Mouse (Mus musculus): ENCODE results near the gene Mad1l1.
A peak's percentile ranks its signal among the peaks of the same experiment; 100 is the strongest.

Mad1l1 gene

DNA sequence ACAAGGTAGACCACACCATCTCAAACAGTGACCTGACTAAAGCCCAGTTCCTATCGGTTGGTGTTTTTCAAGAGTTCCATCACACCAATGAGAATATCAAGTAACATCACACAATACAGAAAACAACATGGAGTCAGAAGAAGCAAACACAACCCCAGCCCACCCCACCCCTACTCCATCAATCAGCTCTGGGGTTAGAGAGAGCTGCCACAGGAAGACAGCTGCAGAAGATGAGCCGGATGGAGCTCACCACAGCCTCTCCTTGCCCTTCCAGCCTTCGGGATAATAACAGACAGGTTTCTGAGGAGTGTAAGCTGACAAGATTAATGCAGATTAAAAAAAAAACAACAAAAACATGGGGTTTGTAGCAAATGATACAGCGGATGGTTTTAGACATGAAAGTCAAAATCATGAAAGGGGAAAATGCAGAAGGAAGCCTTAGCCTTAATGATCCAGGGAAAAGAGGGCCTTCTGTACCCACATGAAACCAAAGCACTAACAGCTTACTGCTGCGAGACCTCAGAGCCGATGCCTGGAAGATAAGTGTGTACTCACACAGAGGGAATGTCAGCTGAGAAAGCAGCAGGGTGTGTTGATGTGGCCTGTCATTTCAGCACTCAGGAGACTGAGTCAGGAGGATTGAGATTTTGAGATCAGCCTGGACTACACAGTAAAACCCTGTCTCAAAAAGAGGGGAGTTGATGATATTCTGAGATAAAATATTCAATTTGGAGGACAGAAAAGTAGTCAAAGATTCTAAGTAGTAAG lies 110.8 kb downstream of the Mad1l1 start:
- DNase-seq = no peak

DNA sequence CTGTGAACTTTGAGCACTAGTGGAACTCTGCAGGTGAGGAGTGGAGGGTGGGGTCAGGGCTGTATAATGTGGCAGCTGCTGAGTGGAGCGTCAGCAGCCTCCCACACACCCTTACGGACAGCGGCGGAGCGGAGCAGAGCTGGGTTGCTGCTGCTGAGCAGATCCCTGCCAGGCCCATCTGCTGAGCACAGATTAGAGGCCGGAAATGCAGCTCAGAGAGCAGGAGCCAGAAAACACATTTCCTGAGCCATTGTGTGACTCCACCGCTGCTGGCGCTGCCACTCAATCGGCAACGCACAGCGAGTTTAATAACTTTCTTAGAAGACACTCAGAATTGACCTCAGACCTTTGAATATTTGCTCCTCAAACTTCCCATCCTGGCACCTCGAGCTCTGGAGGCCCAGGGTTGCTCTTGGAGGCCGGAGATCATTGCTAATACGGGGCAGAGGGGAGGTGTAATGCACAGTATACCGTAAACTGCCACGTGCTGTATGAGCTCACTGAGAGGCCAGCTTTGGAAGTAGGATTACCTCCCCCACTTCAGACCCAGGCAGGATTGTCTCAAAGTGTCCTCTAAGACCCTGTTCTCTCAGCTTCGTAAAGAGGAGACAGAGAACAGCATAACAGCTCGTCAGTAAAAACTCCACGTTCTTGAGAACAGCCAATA lies 112.5 kb downstream of the Mad1l1 start:
- peak; percentile 16 for DNase-seq

DNA sequence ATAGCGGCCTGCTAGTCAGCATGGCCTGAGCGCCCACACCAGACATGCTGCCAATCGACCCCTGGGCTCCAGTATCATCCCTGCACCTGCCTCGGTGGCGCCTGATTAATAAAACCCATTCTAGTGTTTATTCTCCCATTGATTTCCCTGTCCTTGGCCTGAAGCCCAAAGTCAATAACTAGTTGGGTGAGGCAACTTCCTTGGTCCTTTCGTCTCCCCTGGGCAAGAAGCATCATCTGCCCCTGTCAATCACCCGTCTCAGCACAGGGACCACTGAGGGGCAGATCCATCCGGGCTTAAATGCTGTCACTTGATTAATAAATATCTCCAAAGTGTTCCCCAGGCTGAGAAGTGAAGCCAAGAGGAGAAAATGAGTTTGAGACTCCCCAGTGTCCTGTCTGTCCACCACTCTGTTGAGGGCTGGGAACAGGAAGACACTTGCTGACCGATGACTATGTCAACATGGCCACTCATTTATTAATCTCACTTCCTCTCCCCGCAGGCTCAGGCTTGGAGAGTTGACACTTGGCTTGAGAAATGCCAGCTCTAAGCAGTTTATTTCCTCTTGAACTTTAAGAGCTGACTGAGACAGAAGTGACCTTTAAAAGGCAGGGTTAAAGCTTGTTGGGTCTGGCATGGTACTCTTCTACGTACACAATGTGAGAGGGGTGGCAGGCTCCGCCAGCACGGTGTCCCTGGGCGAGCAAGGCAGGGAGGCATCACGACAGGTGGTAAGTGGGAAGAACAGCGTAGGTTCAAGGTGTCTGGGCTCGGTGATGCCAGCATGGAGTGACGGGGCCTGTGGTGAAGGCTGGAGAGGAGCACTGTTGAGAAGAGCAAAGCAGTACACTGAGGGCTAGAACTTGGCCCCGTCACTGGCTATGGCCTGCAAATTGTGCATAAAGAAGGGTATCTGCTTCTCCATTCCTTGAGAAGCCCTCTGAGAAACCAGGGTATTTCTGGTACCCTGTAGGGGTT lies 114.3 kb downstream of the Mad1l1 start:
- DNase-seq = no peak

DNA sequence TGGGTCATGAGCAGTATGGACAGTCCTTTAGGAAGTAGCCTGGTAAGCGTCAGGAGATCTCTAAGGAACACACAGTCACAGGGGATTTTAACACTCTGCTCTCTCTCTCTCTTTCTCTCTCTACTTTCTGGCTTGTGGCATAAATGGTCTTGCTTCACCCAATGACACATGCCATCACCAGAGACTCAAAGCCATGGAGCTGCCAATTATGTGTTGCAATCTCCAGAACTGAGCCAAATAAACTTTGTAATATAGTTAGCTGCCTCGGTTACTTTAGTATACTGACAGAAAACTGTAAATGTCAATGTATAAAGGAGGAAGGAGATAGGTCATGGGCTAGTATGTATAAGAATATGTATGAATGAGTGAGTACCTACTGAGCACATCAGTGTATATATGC lies 115.4 kb downstream of the Mad1l1 start:
- no peak for DNase-seq

DNA sequence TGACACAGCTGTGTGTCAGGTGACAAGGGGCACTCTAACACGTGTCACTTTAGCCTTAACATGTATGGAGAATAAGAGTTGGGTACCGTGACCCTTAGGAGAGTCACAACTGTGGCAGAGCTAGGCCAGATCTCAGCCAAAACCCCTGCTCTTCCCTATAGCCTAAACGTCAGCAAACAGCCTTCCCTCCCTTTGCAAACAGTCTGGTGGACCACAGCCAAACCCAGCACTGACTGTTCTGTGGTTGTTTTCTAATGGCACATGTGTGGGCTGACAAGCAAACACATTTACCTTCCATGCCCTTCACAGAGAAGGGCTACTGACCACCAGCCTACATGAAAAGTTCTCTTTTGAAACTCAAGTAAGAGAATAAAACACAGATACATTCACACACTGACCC lies 116.9 kb downstream of the Mad1l1 start:
- no peak for DNase-seq

DNA sequence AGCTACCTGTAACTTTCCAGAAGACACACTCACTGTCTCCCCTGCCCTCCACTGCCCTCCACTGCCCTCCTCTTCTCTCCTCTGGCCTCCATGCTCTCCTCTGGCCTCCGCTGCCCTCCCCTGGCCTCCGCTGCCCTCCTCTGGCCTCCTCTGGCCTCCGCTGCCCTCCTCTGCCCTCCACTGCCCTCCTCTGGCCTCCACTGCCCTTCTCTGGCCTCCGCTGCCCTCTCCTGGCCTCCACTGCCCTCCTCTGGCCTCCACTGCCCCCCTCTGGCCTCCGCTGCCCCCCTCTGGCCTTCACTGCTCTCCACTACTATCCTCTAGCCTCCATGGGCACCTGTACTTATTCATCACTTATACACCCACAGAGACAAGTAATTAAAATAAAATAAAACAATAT lies 117.3 kb downstream of the Mad1l1 start:
- no peak for DNase-seq

DNA sequence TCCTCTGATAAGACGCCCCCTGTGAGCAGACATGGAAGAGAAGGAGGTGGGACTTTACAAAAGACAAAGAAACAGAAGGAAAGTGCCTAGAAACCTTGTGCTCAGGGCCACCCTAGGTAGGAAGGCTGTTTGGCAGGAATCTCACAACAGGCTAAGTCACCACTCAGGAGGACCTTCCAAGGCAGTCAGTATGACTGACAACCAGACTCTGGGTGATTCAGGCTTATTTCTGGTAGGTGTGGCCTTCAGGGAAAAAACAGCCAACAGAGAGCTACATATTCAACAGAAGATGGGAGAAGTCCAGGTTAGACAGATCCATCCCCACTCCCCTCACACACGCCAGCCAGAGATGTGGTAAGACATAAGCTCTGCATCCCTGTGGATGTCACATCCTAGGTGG lies 118.9 kb downstream of the Mad1l1 start:
- no peak for DNase-seq

DNA sequence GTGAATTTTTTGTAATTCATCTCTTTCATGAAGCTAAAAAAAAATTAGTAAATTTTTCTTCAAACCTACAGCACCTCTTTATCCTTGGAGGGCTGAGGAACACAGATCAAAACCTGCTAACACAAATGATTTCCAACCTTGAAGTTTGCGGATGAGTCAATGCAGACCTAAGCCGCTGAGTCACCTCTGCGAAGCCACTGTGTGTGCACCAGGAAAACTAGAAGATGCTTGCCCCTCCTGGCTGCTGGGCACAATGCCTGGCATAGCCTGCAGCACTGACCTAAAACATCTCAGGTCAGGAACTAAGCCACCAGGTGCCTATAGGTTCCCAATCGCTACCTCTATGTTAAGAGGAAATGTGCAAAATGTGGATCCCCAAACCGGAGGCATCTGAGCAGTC lies 119.8 kb downstream of the Mad1l1 start:
- DNase-seq = no peak

DNA sequence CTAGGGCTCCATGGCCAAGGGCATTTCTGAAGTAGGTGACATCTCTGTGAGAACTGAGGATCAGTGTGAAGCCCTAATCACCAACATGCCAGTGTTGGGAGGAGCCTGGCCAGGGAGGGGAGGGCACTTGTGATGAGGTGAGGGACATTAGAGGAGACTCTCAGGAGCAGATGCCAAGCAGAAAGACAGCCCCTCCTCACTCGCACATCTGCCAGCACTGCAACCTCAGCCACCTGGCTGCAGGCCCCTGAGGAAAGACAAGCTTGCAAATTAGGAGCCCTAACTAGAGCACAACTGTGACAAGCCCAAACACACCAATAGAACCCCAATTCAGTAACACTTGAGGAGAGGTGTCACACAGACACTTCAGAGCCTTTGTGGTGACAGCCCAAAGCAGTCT lies 120.2 kb downstream of the Mad1l1 start:
- no peak for DNase-seq

DNA sequence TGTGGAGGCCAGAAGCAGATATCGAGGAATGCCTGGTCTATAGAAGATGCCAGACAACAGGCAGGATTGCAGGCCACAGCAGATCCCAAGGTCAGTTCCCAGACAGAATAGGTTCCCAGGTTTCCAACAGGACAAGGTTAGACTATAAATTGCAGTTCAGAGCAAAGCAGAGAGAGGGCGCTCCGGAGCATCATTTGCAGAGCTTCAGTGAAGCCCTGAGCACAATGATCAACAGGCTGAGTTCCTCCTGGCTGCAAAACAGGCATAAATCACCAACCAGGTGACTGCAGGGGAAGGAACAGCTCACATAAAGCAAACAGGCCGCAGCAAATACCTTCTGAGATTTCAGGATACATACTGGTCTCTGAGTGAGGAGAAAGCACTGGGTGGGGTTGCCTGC lies 123.6 kb downstream of the Mad1l1 start:
- peak; percentile 66 for DNase-seq

DNA sequence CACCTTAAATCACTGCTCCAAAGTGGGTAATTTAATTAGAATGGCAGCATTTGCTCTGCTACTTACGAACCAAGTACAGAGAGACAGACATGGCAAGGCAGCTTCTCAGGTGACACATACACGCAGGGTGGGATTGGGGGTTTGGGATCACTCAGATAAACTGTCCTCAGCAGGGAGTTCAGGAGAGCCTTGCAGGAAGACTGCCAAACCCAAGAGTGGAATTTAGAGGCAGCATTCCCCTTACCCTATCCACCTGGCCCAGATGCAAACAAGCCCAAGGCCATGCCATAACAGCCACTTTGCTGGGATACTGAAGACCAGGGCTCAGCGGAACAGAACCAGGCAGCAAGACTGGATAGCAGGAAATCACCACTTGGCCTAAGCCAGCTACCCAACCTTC lies 124.9 kb downstream of the Mad1l1 start:
- DNase-seq = no peak

DNA sequence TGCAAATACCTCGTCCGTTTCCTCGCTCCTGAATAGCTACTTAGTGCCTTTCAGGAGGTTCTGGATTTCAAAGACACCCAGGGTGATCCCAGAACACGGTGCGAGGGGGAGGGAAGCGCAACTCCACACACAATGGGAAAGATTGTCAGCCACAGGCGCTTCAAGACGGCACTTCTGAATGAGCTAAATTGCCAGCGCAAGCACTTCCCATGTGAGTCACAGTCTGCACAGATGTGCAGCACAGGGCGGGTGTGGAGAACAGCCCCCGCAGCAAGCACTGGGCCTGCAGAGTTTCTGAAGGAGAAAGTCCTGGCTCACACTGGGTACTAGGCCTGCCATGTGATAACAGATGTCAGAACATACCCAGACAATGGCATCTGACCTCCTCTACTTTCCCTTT lies 127.2 kb downstream of the Mad1l1 start:
- DNase-seq = peak; percentile 74

DNA sequence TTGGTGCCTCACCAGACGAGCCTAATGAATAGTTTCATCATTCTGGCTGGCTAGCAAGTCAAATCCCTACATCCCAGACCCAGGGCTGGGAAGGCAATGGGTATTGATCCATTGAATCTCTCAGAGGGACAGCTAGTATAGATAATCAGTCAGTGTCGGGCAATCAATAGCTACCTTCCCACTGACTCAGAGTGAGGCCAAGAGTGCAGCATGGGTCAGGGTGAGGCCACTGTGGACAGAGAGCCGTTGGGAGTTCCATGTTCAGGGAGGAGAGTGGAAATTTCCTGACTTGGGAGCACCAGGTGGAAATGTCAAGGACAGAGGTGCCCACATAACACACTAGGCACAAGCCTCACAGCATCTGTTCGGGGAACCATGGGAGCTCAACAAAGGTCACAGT lies 129.8 kb downstream of the Mad1l1 start:
- DNase-seq = no peak

DNA sequence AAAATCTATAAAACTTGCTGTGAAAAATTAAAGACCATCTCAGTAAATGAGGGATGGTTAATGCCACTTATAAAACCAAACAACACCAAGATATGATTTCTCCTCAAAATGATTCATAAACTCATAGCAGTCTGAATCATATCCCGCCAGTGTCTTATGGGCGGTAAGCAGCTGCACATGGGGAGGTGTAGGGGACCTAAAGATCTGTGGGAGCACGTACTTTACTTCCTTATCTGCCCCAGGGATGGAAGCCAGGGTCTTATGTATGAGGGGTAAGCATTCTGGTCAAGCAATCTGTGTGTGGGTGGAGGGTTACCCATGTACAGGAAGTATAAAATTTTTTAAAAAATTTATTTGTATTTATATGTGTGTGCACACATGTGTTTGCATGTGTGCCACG lies 135.0 kb downstream of the Mad1l1 start:
- DNase-seq = no peak

DNA sequence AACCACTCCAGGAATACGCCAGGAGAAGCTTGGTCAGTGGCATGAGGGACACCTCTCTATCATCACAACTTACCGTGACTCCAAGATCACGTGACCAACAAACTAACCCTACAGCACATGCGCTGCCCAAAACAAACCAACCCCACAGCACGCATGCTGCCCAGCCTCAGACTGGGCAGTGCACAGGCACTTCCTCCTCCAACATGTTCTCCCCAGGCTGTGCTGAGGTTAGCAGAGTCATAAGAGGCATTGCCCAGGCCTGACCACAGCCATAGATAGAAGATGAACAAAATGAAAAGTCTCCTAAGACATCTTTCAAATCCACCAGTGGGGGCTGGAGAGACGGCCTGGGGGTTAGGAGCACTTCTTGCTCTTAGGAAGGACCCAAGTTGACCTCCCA lies 135.6 kb downstream of the Mad1l1 start:
- no peak for DNase-seq

DNA sequence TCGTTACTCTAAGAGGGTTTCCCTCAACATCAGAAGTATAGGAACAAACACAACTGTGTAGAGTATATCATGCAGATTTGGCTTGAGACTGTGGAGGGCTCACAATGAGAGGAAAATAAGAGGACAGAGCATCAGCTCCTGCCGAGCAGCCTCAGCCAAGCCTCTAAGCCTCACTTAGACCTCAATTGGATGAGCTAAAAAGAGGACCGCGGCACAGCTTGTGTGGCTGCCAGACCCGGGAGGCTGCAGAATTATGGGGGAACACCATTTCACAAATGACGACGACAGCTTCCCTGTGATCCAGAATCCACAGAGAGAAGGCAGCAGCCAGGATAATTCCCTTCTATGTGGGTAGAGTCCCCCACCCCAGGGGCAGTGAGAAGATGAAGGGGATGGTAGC lies 138.0 kb downstream of the Mad1l1 start:
- DNase-seq = peak; percentile 22

DNA sequence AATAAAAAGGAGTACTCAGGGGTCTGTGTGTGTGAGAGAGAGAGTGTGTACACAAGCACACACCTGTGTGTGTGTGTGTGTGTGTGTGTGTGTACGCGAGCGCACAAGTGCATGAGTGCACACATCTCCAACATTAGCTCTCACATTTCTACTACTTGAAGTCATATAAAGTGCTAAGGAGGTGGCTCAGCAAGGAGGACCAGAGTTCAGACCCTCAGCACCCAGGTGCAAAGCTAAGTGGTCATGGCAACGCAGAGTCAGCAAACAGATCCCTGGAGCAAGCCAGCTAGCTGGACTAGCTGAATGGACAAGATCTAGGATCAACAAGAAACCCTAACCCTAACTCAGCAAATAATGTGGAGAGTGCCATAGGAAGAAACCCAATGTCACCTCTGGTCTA lies 139.0 kb downstream of the Mad1l1 start:
- no peak for DNase-seq

DNA sequence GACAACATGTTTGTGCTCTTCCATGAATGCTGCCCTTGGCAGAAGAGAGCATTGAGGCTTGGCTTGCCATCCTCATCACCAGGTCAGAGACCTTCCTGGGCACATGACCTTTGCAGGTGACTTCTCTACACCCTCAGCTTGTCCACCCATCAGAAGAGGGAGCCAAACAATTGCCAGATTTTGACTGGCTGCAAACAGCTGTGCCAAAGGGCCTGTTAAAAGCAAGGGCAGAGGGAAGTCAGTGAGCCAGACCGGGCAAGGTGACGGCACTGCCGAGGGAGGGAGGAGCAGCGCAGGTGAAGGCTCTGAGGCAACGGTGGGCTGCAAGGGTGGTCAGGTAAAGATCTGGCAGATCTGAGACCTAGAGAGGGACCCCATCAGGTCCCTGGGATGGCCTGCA lies 141.3 kb downstream of the Mad1l1 start:
- DNase-seq = no peak

DNA sequence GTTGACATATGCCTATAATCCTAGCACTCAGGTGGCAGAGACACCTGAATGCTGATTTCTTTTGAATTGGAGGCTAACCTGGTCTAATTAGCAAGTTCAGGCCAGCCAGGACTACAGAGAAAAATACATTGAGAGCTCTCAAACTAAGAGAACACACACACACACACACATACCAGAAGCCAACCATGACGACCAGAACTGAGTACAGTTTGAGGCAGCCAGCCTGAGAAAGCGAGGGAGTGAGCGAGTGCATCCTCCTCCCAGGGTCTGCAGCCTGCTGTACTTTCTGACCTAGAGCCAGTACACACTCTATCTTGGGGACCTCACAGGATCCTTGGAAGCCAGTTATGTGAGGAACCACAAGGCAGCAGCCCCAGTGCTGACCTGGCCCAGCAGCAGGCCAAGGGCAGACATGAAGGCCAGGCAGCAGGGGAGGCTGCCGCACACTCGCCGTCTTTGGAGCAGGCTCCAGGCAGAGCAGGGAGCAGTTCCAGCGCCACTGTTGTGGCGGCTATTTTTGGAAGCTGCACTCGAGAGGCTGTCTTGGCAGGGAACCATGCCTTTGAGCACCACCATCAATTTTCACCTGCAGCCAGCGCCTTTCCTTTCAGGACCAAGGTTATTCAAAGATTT lies 143.2 kb downstream of the Mad1l1 start:
- no peak for DNase-seq

DNA sequence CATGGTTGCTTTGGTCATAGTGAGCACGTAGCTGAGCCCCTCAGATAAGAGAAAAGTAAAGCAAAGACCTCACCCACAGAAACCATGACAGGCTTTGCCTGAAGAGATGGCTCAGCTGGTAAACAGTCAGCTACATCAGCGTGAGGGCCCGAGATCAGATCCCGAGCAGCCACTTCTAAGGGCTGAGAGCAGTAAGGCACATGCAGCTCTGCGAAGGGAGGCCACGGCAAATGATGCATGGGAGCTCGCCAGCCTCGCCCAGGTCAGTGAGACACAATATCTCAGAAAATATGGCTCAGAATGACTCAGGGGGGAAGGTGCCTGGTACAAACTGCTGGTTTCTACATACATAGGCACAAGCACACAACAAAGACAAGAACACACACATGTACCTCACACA lies 143.8 kb downstream of the Mad1l1 start:
- no peak for DNase-seq

DNA sequence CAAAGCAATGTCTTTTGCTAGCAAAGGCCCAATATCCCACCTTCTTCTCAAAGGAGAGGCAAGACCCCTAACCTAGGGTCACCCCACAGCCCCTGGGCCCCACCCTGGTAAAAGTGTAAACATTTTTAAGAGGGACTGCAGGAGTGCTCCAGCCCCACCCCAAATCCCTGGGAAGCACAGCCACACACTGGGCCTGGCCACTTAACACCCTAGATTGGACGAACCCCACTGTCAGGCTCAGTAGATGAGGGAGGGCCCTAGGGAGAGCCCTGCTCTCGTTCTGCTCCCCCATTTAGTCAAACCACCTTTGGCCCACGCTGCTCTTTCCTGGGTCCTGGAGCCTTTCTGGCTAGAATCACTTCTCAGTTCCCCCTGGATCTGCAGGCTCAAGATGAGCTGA lies 145.0 kb downstream of the Mad1l1 start:
- no peak for DNase-seq

DNA sequence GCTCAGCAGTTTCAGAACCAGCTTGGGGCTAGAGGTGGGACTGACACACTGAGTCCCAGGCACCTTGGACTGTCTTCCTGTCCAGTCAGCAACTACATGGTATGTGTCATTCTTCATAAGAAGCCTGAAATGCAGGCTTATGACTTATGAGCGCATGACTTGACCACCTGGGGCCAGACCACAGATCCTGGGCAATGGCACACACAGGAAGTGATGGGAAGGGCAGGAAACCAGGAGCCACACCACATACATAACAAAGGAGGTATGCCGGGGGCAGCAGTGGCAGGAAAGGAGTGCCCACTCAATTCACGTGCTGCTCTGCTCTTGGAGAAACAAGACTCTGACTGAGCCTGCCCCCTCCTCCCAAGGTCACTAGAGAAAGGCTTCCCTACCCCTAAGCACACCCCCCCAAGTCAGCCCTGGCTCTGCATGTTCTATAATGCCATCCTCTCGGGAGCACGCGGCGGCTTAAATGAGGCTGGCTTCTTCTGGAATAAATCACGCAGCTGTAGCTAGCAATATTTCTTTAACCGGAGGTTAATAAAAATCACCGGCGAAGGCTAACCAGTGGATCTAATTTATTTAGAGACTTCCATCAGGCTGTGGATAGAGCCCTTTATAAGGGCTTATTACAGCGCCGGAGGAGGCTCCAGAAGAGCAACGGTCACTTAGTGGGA lies 146.4 kb downstream of the Mad1l1 start:
- no peak for DNase-seq

DNA sequence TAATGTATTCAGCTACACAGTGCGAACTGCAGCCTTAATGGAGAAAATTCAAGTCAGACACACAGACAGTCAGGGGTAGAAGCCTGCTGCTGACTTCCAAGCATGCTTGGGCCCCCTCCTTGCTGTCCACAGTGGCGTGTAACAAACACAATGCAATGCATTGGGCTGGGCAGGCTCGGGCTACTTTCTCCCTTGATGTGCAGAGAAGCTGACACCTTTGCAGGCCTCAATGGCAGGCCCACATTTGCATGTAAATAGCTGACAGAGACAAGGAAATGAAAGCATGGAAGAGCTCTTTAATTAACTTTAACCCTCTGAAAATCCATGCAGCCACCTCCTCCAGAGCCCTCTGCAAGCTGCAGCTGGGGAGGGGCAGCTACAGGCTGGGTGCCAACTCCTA lies 147.3 kb downstream of the Mad1l1 start:
- DNase-seq = no peak
